Mouse (Mus musculus) E14TG2a.4 (cell line): ENCODE data around the gene Lrsam1.

Experiments used
- H3K27me3 ChIP-seq: 2 replicates; pipeline ENCODE4 v1.6.1; 2014; ENCODE audit warnings: low read length, control low read depth; ENCODE audit not compliant: insufficient read depth
- H3K36me3 ChIP-seq: 2 replicates; pipeline ENCODE4 v1.6.1; 2014; ENCODE audit warnings: low read length, control low read depth; ENCODE audit not compliant: insufficient read depth
- H3K4me1 ChIP-seq: replicated peaks from 2 replicates; pipeline ENCODE4 v1.6.1; 2014; ENCODE audit warnings: low read depth, low read length, control low read depth
- H3K4me3 ChIP-seq: replicated peaks from 2 replicates; pipeline ENCODE4 v1.5.1; 2014; ENCODE audit warnings: mild to moderate bottlenecking, low read length
- H3K9me3 ChIP-seq: 2 replicates; pipeline ENCODE4 v1.6.1; 2014; ENCODE audit warnings: low read length, control low read depth
- CTCF ChIP-seq: conservative IDR thresholded peaks from 2 replicates; pipeline ENCODE4 v1.5.1; 2014; ENCODE audit warnings: low read length
- NANOG ChIP-seq: IDR thresholded peaks from 2 replicates; pipeline ENCODE4 v1.6.1; 2014; ENCODE audit warnings: borderline replicate concordance, low read length, mixed read lengths
- POU5F1 ChIP-seq: IDR thresholded peaks from 2 replicates; pipeline ENCODE4 v1.6.1; 2014; ENCODE audit warnings: low read length, borderline replicate concordance

Lrsam1 gene

GRCm38 (mm10) chr2:32963544-32963943 is 2.1 kb upstream of the Lrsam1 start:
- TF ChIP-seq NANOG = no peak
- no peak for TF ChIP-seq CTCF
- TF ChIP-seq POU5F1 = no peak
- no peaks in the 10 kb centered on the region for H3K27me3 ChIP-seq

GRCm38 (mm10) chr2:32962875-32963220 is 1.4 kb upstream of the Lrsam1 start:
- Histone ChIP-seq H3K36me3 (peaks cover 50% of the 10 kb centered on the region), H3K4me1 (peaks cover 63% of the 10 kb centered on the region), H3K27me3 (no peaks in the 10 kb centered on the region), H3K4me3 (peak overlapping the region; percentile 100), H3K9me3 (no peaks in the 10 kb centered on the region)
- TF ChIP-seq CTCF (no peak), POU5F1 (no peak), NANOG (no peak)

More at GRCm38 (mm10) chr2:32963544-32963943, 2.1 kb upstream of the Lrsam1 start:
- Histone ChIP-seq H3K9me3 (no peaks in the 10 kb centered on the region), H3K4me3 (peak overlapping the region; percentile 100), H3K4me1 (peaks cover 70% of the 10 kb centered on the region), H3K36me3 (peaks cover 49% of the 10 kb centered on the region)

GRCm38 (mm10) chr2:32962062-32962874 is 854 bp upstream of the Lrsam1 start:
- Histone ChIP-seq H3K9me3 (no peaks in the 10 kb centered on the region), H3K4me3 (peak overlapping the region; percentile 100), H3K36me3 (peaks cover 55% of the 10 kb centered on the region), H3K27me3 (no peaks in the 10 kb centered on the region), H3K4me1 (peaks cover 58% of the 10 kb centered on the region)
- TF ChIP-seq CTCF (no peak), POU5F1 (no peak), NANOG (no peak)

- Histone ChIP-seq H3K4me3 (peak overlapping the region; percentile 100), H3K36me3 (peaks cover 74% of the 10 kb centered on the region), H3K27me3 (no peaks in the 10 kb centered on the region), H3K9me3 (no peaks in the 10 kb centered on the region), H3K4me1 (peaks cover 44% of the 10 kb centered on the region)
- TF ChIP-seq CTCF (no peak), POU5F1 (no peak), NANOG (no peak)
Observed at GRCm38 (mm10) chr2:32960273-32960672, 1.1 kb downstream of the Lrsam1 start.

- TF ChIP-seq CTCF (0 out of 2 replicates have a peak, but pooled peaks have one; percentile 20), NANOG (no peak)
- peaks cover 23% of the 10 kb centered on the region for H3K4me1 ChIP-seq
Observed at GRCm38 (mm10) chr2:32957344-32957743, 4.1 kb downstream of the Lrsam1 start.

GRCm38 (mm10) chr2:32954581-32954980 is 6.8 kb downstream of the Lrsam1 start:
- TF ChIP-seq NANOG (no peak), CTCF (peak; percentile 81)
- Histone ChIP-seq H3K9me3 (no peaks in the 10 kb centered on the region), H3K36me3 (peaks cover 94% of the 10 kb centered on the region), H3K4me3 (no peak overlapping the region), H3K27me3 (no peaks in the 10 kb centered on the region), H3K4me1 (peaks cover 8% of the 10 kb centered on the region)

More at GRCm38 (mm10) chr2:32957344-32957743, 4.1 kb downstream of the Lrsam1 start:
- peaks cover 75% of the 10 kb centered on the region for H3K36me3 ChIP-seq
- no peaks in the 10 kb centered on the region for H3K9me3 ChIP-seq
- no peaks in the 10 kb centered on the region for H3K27me3 ChIP-seq
- H3K4me3 ChIP-seq = no peak overlapping the region

- no peaks in the 10 kb centered on the region for H3K27me3 ChIP-seq
- TF ChIP-seq CTCF = no peak
- TF ChIP-seq POU5F1 = no peak
- no peak for TF ChIP-seq NANOG
Observed at GRCm38 (mm10) chr2:32947454-32947853, 14.0 kb downstream of the Lrsam1 start.

GRCm38 (mm10) chr2:32940483-32940882 is 20.9 kb downstream of the Lrsam1 start:
- Histone ChIP-seq H3K9me3 (no peaks in the 10 kb centered on the region), H3K27me3 (no peaks in the 10 kb centered on the region), H3K4me1 (peaks cover 61% of the 10 kb centered on the region), H3K36me3 (peaks cover 83% of the 10 kb centered on the region), H3K4me3 (peak overlapping the region; percentile 37)
- peak; percentile 45 for TF ChIP-seq CTCF
- TF ChIP-seq NANOG = no peak

More at GRCm38 (mm10) chr2:32947454-32947853, 14.0 kb downstream of the Lrsam1 start:
- peaks cover 32% of the 10 kb centered on the region for H3K4me1 ChIP-seq
- H3K9me3 ChIP-seq = no peaks in the 10 kb centered on the region
- H3K4me3 ChIP-seq = no peak overlapping the region
- H3K36me3 ChIP-seq = peaks cover 98% of the 10 kb centered on the region
